Mouse (Mus musculus): ENCODE results near the gene Zbtb16. TPM values are rescaled to one million over a fixed set of nuclear protein-coding genes. Genes with fewer than 3 reads are reported as not detected.

Zbtb16 gene
- polyA plus RNA-seq, 1 experiment from 2014 or later, result 6.1 TPM

- WGBS, result 83% methylated on average over 6 of the region's 6 CpGs
- H3K36me3 ChIP-seq (ENCODE audit: control insufficient read depth, insufficient read depth), result no peaks in the 10 kb centered on the region
- H3K9me3 ChIP-seq (ENCODE audit: control insufficient read depth, low read length), result no peaks in the 10 kb centered on the region
- H3K27ac ChIP-seq (ENCODE audit: low read length), result no peak overlapping the region
- 0 out of 2 replicates have a peak, but pooled peaks cover 4% of the 10 kb centered on the region for H3K27me3 ChIP-seq (replicated peaks; ENCODE audit: control insufficient read depth, insufficient read depth, low read length)
- peaks cover 2% of the 10 kb centered on the region; the same call in 1 of the 2 replicates for H3K4me1 ChIP-seq (replicated peaks; ENCODE audit: control insufficient read depth, insufficient read depth, low read length)
- H3K4me2 ChIP-seq (ENCODE audit: low read length), result no peak overlapping the region
- no peak overlapping the region for H3K4me3 ChIP-seq (replicated peaks; ENCODE audit: low read length)
- ATAC-seq, result no peak
- no peak overlapping the region for H3K9ac ChIP-seq (replicated peaks; ENCODE audit: low read depth, low read length)
Measured at GRCm38 (mm10) chr9:48798044-48798443, 38.0 kb downstream of the Zbtb16 start.

DNA sequence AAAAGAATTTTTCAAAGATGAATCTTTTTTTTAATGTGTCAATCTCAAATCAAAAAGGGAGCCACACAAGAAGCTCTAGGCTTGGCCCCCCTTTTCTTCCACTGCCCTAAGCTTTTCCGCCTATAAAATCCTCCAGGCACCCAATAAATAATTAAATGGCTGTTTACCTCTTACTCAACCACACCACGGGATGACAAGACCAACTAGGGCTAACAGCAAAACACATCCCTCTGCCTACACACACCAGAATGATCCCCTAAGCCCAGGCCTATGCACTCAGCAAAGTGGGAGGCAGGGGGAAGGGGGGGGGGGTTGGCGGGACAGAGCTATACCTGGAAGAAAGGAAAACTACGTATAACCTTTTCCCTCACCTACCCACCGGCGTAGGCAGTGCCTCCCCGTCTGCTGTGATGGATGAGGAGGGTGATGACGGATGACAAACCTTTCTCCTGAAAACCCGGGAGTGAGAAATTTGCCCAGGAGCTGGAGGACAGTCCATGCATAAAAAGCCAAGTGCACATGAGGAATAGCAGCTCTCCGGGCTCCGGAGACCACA lies 39.7 kb downstream of the Zbtb16 start:
- no peak for ATAC-seq
- no peak overlapping the region for H3K4me2 ChIP-seq (ENCODE audit: low read length)
- H3K4me1 ChIP-seq (replicated peaks; ENCODE audit: control insufficient read depth, insufficient read depth, low read length), result peaks cover 2% of the 10 kb centered on the region; the same call in 1 of the 2 replicates
- H3K4me3 ChIP-seq (replicated peaks; ENCODE audit: low read length), result no peak overlapping the region
- H3K36me3 ChIP-seq (ENCODE audit: control insufficient read depth, insufficient read depth), result no peaks in the 10 kb centered on the region
- no peak overlapping the region for H3K9ac ChIP-seq (replicated peaks; ENCODE audit: low read depth, low read length)
- H3K9me3 ChIP-seq (ENCODE audit: control insufficient read depth, low read length), result no peaks in the 10 kb centered on the region
- WGBS, result 57% methylated on average over 10 of the region's 11 CpGs
- no peak overlapping the region for H3K27ac ChIP-seq (ENCODE audit: low read length)
- H3K27me3 ChIP-seq (replicated peaks; ENCODE audit: control insufficient read depth, insufficient read depth, low read length), result 0 out of 2 replicates have a peak, but pooled peaks cover 4% of the 10 kb centered on the region

- Histone ChIP-seq H3K27me3 (replicated peaks; ENCODE audit: control insufficient read depth, insufficient read depth, low read length) (0 out of 2 replicates have a peak, but pooled peaks cover 4% of the 10 kb centered on the region), H3K27ac (ENCODE audit: low read length) (no peak overlapping the region), H3K4me3 (replicated peaks; ENCODE audit: low read length) (no peak overlapping the region), H3K9ac (replicated peaks; ENCODE audit: low read depth, low read length) (no peak overlapping the region), H3K36me3 (ENCODE audit: control insufficient read depth, insufficient read depth) (no peaks in the 10 kb centered on the region), H3K9me3 (ENCODE audit: control insufficient read depth, low read length) (no peaks in the 10 kb centered on the region), H3K4me2 (ENCODE audit: low read length) (no peak overlapping the region), H3K4me1 (replicated peaks; ENCODE audit: control insufficient read depth, insufficient read depth, low read length) (peaks cover 2% of the 10 kb centered on the region; the same call in 1 of the 2 replicates)
- ATAC-seq, result no peak
- WGBS, result 34% methylated on average over 10 of the region's 10 CpGs
Measured at GRCm38 (mm10) chr9:48795740-48796139, 40.3 kb downstream of the Zbtb16 start.

DNA sequence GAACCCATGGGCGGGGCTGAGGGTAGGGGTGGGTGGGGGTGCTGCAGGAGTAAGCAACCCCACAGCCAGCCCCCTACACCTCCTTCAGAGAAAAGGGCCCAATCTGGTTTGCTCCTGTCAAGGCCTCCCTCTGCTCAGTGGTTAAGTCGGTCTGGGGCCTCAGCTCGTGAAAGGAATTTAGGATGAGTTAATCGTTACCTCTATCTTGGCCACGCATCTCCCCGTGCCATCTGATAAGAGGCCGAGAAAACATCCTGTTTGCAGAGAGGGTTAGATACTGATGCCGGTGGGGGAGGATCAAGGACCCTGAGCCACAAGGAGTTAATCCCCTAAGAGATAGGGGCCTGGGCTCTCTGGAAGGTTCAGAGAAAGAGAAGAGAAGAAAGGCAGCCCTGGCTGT lies 40.9 kb downstream of the Zbtb16 start:
- no peak overlapping the region for H3K4me3 ChIP-seq (replicated peaks; ENCODE audit: low read length)
- 0 out of 2 replicates have a peak, but pooled peaks cover 4% of the 10 kb centered on the region for H3K27me3 ChIP-seq (replicated peaks; ENCODE audit: control insufficient read depth, insufficient read depth, low read length)
- 20% methylated on average over 8 of the region's 8 CpGs for WGBS
- H3K36me3 ChIP-seq (ENCODE audit: control insufficient read depth, insufficient read depth), result no peaks in the 10 kb centered on the region
- H3K4me2 ChIP-seq (ENCODE audit: low read length), result no peak overlapping the region
- H3K9ac ChIP-seq (replicated peaks; ENCODE audit: low read depth, low read length), result no peak overlapping the region
- no peak for ATAC-seq
- no peak overlapping the region for H3K27ac ChIP-seq (ENCODE audit: low read length)
- peaks cover 2% of the 10 kb centered on the region; the same call in 1 of the 2 replicates for H3K4me1 ChIP-seq (replicated peaks; ENCODE audit: control insufficient read depth, insufficient read depth, low read length)
- H3K9me3 ChIP-seq (ENCODE audit: control insufficient read depth, low read length), result no peaks in the 10 kb centered on the region

DNA sequence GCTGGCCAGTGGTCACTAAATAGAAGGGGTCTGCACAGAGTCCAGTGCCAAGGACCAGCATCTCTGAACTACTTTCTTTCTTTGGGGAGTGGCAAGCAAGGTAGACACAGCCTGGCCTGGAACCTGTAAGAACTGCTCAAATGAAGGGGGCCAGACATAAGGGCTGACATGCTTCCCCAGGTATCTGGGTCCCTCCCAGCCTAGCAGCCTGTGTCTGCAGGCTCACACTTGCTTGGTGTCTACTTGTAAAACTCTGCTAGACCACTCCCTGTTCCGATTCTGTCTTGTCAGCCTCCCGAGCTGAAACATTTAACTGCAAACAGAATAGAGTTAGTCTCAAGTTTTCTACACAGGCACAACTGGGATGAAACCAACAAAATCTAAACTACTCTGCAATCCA lies 41.6 kb downstream of the Zbtb16 start:
- no peaks in the 10 kb centered on the region for H3K36me3 ChIP-seq (ENCODE audit: control insufficient read depth, insufficient read depth)
- H3K27ac ChIP-seq (ENCODE audit: low read length), result no peak overlapping the region
- no peak overlapping the region for H3K9ac ChIP-seq (replicated peaks; ENCODE audit: low read depth, low read length)
- H3K4me2 ChIP-seq (ENCODE audit: low read length), result no peak overlapping the region
- no peaks in the 10 kb centered on the region for H3K9me3 ChIP-seq (ENCODE audit: control insufficient read depth, low read length)
- no peak for ATAC-seq
- 0 out of 2 replicates have a peak, but pooled peaks cover 4% of the 10 kb centered on the region for H3K27me3 ChIP-seq (replicated peaks; ENCODE audit: control insufficient read depth, insufficient read depth, low read length)
- WGBS, result 83% methylated on average over 2 of the region's 2 CpGs
- peaks cover 2% of the 10 kb centered on the region; the same call in 1 of the 2 replicates for H3K4me1 ChIP-seq (replicated peaks; ENCODE audit: control insufficient read depth, insufficient read depth, low read length)
- no peak overlapping the region for H3K4me3 ChIP-seq (replicated peaks; ENCODE audit: low read length)

DNA sequence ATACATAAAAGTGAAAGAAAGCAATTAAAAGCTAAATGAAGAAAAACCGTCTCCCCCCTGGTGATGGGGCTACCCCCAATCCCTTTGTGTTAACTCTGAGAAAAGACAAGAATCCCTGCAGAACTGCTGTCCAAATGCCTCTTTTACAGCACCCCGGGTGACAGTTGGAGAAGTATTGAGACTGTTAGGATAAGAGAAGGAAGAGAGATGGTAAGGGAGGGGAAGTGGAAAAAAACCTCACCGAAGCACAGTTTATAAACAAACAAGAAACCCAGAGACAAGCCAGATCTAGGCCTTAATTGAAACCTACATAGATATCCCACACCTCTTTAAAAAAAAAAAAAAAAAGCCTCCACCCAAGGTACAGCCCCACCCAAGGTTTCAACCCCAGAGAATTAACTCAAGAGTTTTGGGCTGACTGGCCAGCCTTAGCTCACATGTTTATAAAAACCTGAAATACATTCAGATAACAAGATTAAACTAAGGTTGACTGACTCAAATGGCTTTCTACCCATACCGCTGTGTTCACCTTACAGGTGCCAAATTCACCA lies 42.3 kb downstream of the Zbtb16 start:
- Histone ChIP-seq H3K9ac (replicated peaks; ENCODE audit: low read depth, low read length) (no peak overlapping the region), H3K36me3 (ENCODE audit: control insufficient read depth, insufficient read depth) (no peaks in the 10 kb centered on the region), H3K27ac (ENCODE audit: low read length) (no peak overlapping the region), H3K4me1 (replicated peaks; ENCODE audit: control insufficient read depth, insufficient read depth, low read length) (peaks cover 2% of the 10 kb centered on the region; the same call in 1 of the 2 replicates), H3K9me3 (ENCODE audit: control insufficient read depth, low read length) (no peaks in the 10 kb centered on the region), H3K4me2 (ENCODE audit: low read length) (no peak overlapping the region), H3K27me3 (replicated peaks; ENCODE audit: control insufficient read depth, insufficient read depth, low read length) (0 out of 2 replicates have a peak, but pooled peaks cover 4% of the 10 kb centered on the region), H3K4me3 (replicated peaks; ENCODE audit: low read length) (no peak overlapping the region)
- no peak for ATAC-seq
- 38% methylated on average over 4 of the region's 4 CpGs for WGBS

- Histone ChIP-seq H3K27me3 (replicated peaks; ENCODE audit: control insufficient read depth, insufficient read depth, low read length) (0 out of 2 replicates have a peak, but pooled peaks cover 4% of the 10 kb centered on the region), H3K36me3 (ENCODE audit: control insufficient read depth, insufficient read depth) (no peaks in the 10 kb centered on the region), H3K4me1 (replicated peaks; ENCODE audit: control insufficient read depth, insufficient read depth, low read length) (peaks cover 2% of the 10 kb centered on the region; the same call in 1 of the 2 replicates), H3K27ac (ENCODE audit: low read length) (no peak overlapping the region), H3K4me2 (ENCODE audit: low read length) (no peak overlapping the region), H3K9ac (replicated peaks; ENCODE audit: low read depth, low read length) (no peak overlapping the region), H3K9me3 (ENCODE audit: control insufficient read depth, low read length) (no peaks in the 10 kb centered on the region), H3K4me3 (replicated peaks; ENCODE audit: low read length) (no peak overlapping the region)
- ATAC-seq, result no peak
- 75% methylated on average over 10 of the region's 10 CpGs for WGBS
Measured at GRCm38 (mm10) chr9:48790575-48790974, 45.4 kb downstream of the Zbtb16 start.

- Histone ChIP-seq H3K4me3 (replicated peaks; ENCODE audit: low read length) (no peak overlapping the region), H3K4me1 (replicated peaks; ENCODE audit: control insufficient read depth, insufficient read depth, low read length) (no peaks in the 10 kb centered on the region; the same call in 1 of the 2 replicates), H3K27me3 (replicated peaks; ENCODE audit: control insufficient read depth, insufficient read depth, low read length) (no peaks in the 10 kb centered on the region), H3K27ac (ENCODE audit: low read length) (no peak overlapping the region), H3K9me3 (ENCODE audit: control insufficient read depth, low read length) (no peaks in the 10 kb centered on the region), H3K9ac (replicated peaks; ENCODE audit: low read depth, low read length) (no peak overlapping the region), H3K4me2 (ENCODE audit: low read length) (no peak overlapping the region), H3K36me3 (ENCODE audit: control insufficient read depth, insufficient read depth) (no peaks in the 10 kb centered on the region)
- ATAC-seq, result no peak
- WGBS, result 72% methylated on average over 9 of the region's 9 CpGs
Measured at GRCm38 (mm10) chr9:48787906-48788410, 48.1 kb downstream of the Zbtb16 start.

- H3K9me3 ChIP-seq (ENCODE audit: control insufficient read depth, low read length), result no peaks in the 10 kb centered on the region
- H3K4me2 ChIP-seq (ENCODE audit: low read length), result no peak overlapping the region
- no peak overlapping the region for H3K9ac ChIP-seq (replicated peaks; ENCODE audit: low read depth, low read length)
- H3K27me3 ChIP-seq (replicated peaks; ENCODE audit: control insufficient read depth, insufficient read depth, low read length), result no peaks in the 10 kb centered on the region
- H3K36me3 ChIP-seq (ENCODE audit: control insufficient read depth, insufficient read depth), result no peaks in the 10 kb centered on the region
- no peak for ATAC-seq
- 46% methylated on average over 1 of the region's 1 CpGs for WGBS
- peaks cover 1% of the 10 kb centered on the region for H3K4me1 ChIP-seq (replicated peaks; ENCODE audit: control insufficient read depth, insufficient read depth, low read length)
- no peak overlapping the region for H3K27ac ChIP-seq (ENCODE audit: low read length)
- no peak overlapping the region for H3K4me3 ChIP-seq (replicated peaks; ENCODE audit: low read length)
Measured at GRCm38 (mm10) chr9:48787321-48787720, 48.7 kb downstream of the Zbtb16 start.
